Mouse (Mus musculus): ENCODE data around the gene Cer1.

GRCm38 (mm10) chr4:82892247-82892646, 7.3 kb upstream of the Cer1 start:
- no peak for TF ChIP-seq POLR2A (IDR thresholded peaks at IDR 0.05; ENCODE audit: insufficient read length, low read depth)
- TF ChIP-seq E2F4 (IDR thresholded peaks at IDR 0.05; ENCODE audit: insufficient read depth): no peak
- TF ChIP-seq POLR2AphosphoS2 (IDR thresholded peaks at IDR 0.05; ENCODE audit: insufficient read length, low read depth): no peak
- TF ChIP-seq USF1 (IDR thresholded peaks at IDR 0.05; ENCODE audit: low read depth): no peak
- no peak for TF ChIP-seq MAX (IDR thresholded peaks at IDR 0.05; ENCODE audit: low read depth)
